Mouse (Mus musculus) forebrain, embryonic 10.5 days (tissue): ENCODE results near the gene Rnf224. TPM values are rescaled to one million over a fixed set of nuclear protein-coding genes. Genes with fewer than 3 reads are reported as not detected.

Source experiments
- DNase-seq: peaks from one replicate; pipeline ENCODE4 v3.0.0-alpha.2; 2017; ENCODE audit warnings: low spot score; ENCODE audit errors: extremely low spot score
- H3K27ac ChIP-seq: fragments of 300-500 bp; sonication (generic); 2 replicates; pipeline ENCODE4 v1.5.1; 2016; ENCODE audit warnings: mild to moderate bottlenecking
- H3K27me3 ChIP-seq: fragments of 300-500 bp; sonication (generic); 2 replicates; pipeline ENCODE4 v1.6.1; 2016; ENCODE audit warnings: mild to moderate bottlenecking; ENCODE audit not compliant: poor library complexity, severe bottlenecking
- H3K36me3 ChIP-seq: fragments of 300-500 bp; sonication (generic); replicated peaks from 2 replicates; pipeline ENCODE4 v1.6.1; 2016; ENCODE audit warnings: mild to moderate bottlenecking, moderate library complexity
- H3K4me1 ChIP-seq: fragments of 300-500 bp; sonication (generic); 2 replicates; pipeline ENCODE4 v1.6.1; 2016
- H3K4me3 ChIP-seq: fragments of 300-500 bp; sonication (generic); 2 replicates; pipeline ENCODE4 v1.5.1; 2016; ENCODE audit warnings: mild to moderate bottlenecking, moderate library complexity
- H3K9me3 ChIP-seq: fragments of 300-500 bp; sonication (generic); 2 replicates; pipeline ENCODE4 v1.6.1; 2016; ENCODE audit warnings: mild to moderate bottlenecking, moderate library complexity
- WGBS: fragments of 180-500 bp; shearing (Covaris S2); methylation state at CpG from one replicate; pipeline ENCODE4 v1.1.7; 2016; 5-methylcytosine and 5-hydroxymethylcytosine counted together
- polyA plus RNA-seq: library from polyadenylated mRNA; unstranded; fragments of >200 nt; fragmentation: Nextera tagmentation; extraction: Ambion mirVana; gene quantifications from 2 replicates; pipeline ENCODE4 v1.2.1, GENCODE M21; 2016

The Rnf224 gene
- polyA plus RNA-seq, 1 experiment from 2014 or later: not detected

- no peak for DNase-seq
- Histone ChIP-seq H3K4me1 (peaks cover 45% of the 10 kb centered on the region), H3K27me3 (peaks cover 45% of the 10 kb centered on the region), H3K9me3 (no peaks in the 10 kb centered on the region), H3K36me3 (peaks cover 26% of the 10 kb centered on the region), H3K4me3 (peak overlapping the region; percentile 38), H3K27ac (peak overlapping the region; percentile 22; the same call in 1 of the 2 replicates)
- 19% methylated on average over 55 of the region's 55 CpGs for WGBS
Measured at GRCm38 (mm10) chr2:25195211-25196156, 41.1 kb downstream of the Rnf224 start.

- DNase-seq: no peak
- WGBS: 85% methylated on average over 17 of the region's 17 CpGs
- H3K4me3 ChIP-seq: 0 out of 2 replicates have a peak overlapping the region, but pooled peaks have one; percentile 38
- H3K27ac ChIP-seq: no peak overlapping the region
- peaks cover 45% of the 10 kb centered on the region for H3K27me3 ChIP-seq
- peaks cover 18% of the 10 kb centered on the region for H3K36me3 ChIP-seq
- H3K9me3 ChIP-seq: no peaks in the 10 kb centered on the region
- peaks cover 45% of the 10 kb centered on the region for H3K4me1 ChIP-seq
Measured at GRCm38 (mm10) chr2:25194486-25195171, 42.0 kb downstream of the Rnf224 start.

DNA sequence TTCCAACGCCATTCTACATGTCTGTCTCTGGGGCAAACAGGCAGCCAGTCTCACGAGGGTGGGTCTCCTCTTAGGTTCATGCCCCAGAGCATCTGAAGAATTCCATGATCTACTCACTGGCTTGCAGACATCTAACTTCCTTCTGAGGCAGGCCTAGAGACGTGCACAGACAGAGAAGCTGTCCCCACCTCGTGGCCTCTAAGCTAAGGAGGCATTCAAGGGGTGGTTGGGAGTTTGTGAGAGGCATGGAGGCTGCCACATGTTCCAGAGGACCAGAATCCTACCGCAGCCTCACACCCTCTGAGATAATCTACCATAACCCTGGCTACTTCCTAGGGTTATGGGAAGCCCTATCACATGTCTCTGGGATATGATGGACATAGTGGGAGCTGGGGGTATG lies 42.6 kb downstream of the Rnf224 start:
- 80% methylated on average over 5 of the region's 5 CpGs for whole genome bisulfite sequencing
- Histone ChIP-seq H3K9me3 (no peaks in the 10 kb centered on the region), H3K4me1 (peaks cover 45% of the 10 kb centered on the region), H3K27ac (no peak overlapping the region), H3K27me3 (peaks cover 45% of the 10 kb centered on the region), H3K36me3 (peaks cover 12% of the 10 kb centered on the region), H3K4me3 (no peak overlapping the region)
- DNase-seq: no peak

DNA sequence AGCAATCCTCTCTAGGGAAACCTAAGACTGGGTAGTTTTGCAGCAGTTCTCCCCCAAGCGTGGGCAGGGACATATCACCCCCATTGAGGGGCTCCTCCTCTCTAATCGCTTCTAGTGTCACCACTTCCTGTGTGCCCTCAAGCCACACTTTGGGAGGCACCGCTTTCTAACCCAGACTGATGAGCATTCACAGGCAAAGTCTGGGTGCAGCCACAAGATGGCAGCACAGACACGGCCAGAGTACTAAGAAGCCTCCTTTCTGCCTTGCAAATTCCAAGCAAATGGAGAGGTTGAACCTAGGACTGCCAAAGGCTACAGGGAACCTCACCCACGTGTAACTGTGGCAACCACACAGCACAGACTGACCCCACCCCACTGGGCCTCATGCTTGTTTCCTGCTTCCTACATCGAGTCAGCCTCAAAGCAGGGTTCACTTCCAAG lies 43.2 kb downstream of the Rnf224 start:
- Histone ChIP-seq H3K27me3 (peaks cover 45% of the 10 kb centered on the region), H3K36me3 (peaks cover 6% of the 10 kb centered on the region), H3K9me3 (no peaks in the 10 kb centered on the region), H3K4me1 (peaks cover 45% of the 10 kb centered on the region), H3K27ac (no peak overlapping the region), H3K4me3 (no peak overlapping the region)
- WGBS: 5% methylated on average over 6 of the region's 6 CpGs
- DNase-seq: peak; percentile 84

GRCm38 (mm10) chr2:25187841-25188240 lies 48.7 kb downstream of the Rnf224 start:
- WGBS: 88% methylated on average over 6 of the region's 6 CpGs
- H3K27me3 ChIP-seq: peaks cover 30% of the 10 kb centered on the region
- DNase-seq: no peak
- H3K4me3 ChIP-seq: no peak overlapping the region
- peaks cover 42% of the 10 kb centered on the region for H3K4me1 ChIP-seq
- H3K27ac ChIP-seq: no peak overlapping the region
- peaks cover 19% of the 10 kb centered on the region for H3K36me3 ChIP-seq
- H3K9me3 ChIP-seq: no peaks in the 10 kb centered on the region

- WGBS: 33% methylated on average over 5 of the region's 5 CpGs
- Histone ChIP-seq H3K27ac (peak overlapping the region; percentile 96), H3K9me3 (no peaks in the 10 kb centered on the region), H3K4me3 (peak overlapping the region; percentile 84), H3K27me3 (peaks cover 35% of the 10 kb centered on the region), H3K36me3 (peaks cover 19% of the 10 kb centered on the region), H3K4me1 (peaks cover 53% of the 10 kb centered on the region)
- DNase-seq: no peak
Measured at GRCm38 (mm10) chr2:25186575-25186930, 50.0 kb downstream of the Rnf224 start.

DNA sequence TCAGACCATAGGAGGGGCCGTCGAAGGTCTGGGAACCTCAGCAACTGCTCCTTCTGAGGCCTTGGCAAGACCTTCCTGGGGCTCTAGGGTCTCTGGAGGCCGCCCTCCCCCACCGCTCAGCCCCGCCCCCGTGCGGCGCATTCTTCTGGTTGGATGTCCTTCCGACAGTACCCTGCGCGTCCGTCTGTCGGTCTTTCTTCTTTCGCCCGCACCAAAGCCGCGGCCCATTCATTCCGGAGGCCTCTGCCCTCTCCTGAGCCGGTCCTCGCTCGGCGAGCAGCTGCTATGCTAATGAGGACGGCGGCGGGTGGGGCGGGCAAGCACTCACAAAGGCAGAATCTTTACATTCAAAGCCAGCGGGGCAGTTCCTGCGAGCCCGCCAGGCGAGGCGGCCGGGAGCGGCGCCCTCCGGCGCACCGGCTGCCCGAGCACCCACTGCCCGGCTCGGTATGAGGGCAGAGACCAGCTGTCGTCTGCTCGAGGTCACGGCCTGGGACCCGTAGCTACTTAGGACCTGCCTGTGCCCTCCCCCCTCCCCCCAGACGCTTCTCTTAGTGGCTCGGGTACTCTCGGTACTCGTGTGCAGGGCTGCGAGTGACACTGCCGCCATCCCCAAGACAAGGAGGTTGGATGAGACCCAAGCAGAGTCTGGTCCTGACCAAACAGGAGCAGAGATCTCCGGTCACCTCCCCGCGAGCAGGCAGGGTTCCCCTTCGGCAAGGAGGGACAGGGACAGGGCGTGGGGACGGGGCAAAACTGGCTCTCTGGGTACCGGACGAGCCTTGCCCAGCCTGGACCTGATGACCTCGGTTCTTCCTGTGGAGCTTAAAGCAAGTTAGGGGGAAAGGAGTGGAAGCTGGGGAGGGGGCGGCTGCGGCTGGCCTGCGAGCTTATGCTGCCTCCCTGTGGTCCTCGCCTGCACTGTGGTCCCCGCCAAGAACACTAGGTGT lies 50.7 kb downstream of the Rnf224 start:
- Histone ChIP-seq H3K4me3 (peak overlapping the region; percentile 84), H3K4me1 (peaks cover 59% of the 10 kb centered on the region), H3K27ac (peak overlapping the region; percentile 96), H3K9me3 (no peaks in the 10 kb centered on the region), H3K36me3 (peaks cover 19% of the 10 kb centered on the region), H3K27me3 (peaks cover 42% of the 10 kb centered on the region)
- DNase-seq: peak; percentile 93
- WGBS: under 1% methylated on average over 64 of the region's 64 CpGs

- H3K27ac ChIP-seq: peak overlapping the region; percentile 96
Measured at GRCm38 (mm10) chr2:25184496-25184895, 52.1 kb downstream of the Rnf224 start.

More at GRCm38 (mm10) chr2:25184496-25184895, 52.1 kb downstream of the Rnf224 start:
- Histone ChIP-seq H3K4me1 (peaks cover 73% of the 10 kb centered on the region), H3K9me3 (no peaks in the 10 kb centered on the region), H3K4me3 (peak overlapping the region; percentile 84), H3K27me3 (peaks cover 55% of the 10 kb centered on the region), H3K36me3 (peaks cover 19% of the 10 kb centered on the region)
- no peak for DNase-seq
- WGBS: 96% methylated on average over 7 of the region's 7 CpGs

Other genes with a start within 250 kb of the Rnf224 start
- 62.7 and 64.7 TPM in 2 replicates for gene Nsmf, start 182.4 kb downstream of the Rnf224 start, polyA plus RNA-seq
- gene Entpd8, start 156.5 kb downstream of the Rnf224 start, polyA plus RNA-seq: not detected in 2 replicates
- gene Noxa1, start 141.6 kb downstream of the Rnf224 start, polyA plus RNA-seq: 0.26 and 0.29 TPM in 2 replicates
- gene Nrarp, start 56.0 kb downstream of the Rnf224 start, polyA plus RNA-seq: 37.4 and 40.7 TPM in 2 replicates
- 1.3 and 1.5 TPM in 2 replicates for gene Tor4a, start 39.9 kb downstream of the Rnf224 start, polyA plus RNA-seq
- 128 and 130 TPM in 2 replicates for gene Nelfb, start 25.3 kb downstream of the Rnf224 start, polyA plus RNA-seq
- gene Stpg3, start 22.1 kb downstream of the Rnf224 start, polyA plus RNA-seq: not detected in 2 replicates
- gene Fam166a, start 18.0 kb downstream of the Rnf224 start, polyA plus RNA-seq: 0.67 and 0.80 TPM in 2 replicates
- gene Tubb4b, start 12.1 kb downstream of the Rnf224 start, polyA plus RNA-seq: 736 and 780 TPM in 2 replicates
- not detected in 2 replicates for gene Slc34a3, start 2.4 kb downstream of the Rnf224 start, polyA plus RNA-seq
- gene Rnf208, start 5.5 kb upstream of the Rnf224 start, polyA plus RNA-seq: 23.3 and 26.5 TPM in 2 replicates
- 0.18 and 0.22 TPM in 2 replicates for gene Cysrt1, start 5.7 kb upstream of the Rnf224 start, polyA plus RNA-seq
- gene AL732309.1, start 10.1 kb upstream of the Rnf224 start, polyA plus RNA-seq: 6.9 and 7.0 TPM in 2 replicates
- 15.9 and 17.9 TPM in 2 replicates for gene Tmem203, start 18.7 kb upstream of the Rnf224 start, polyA plus RNA-seq
- 6.5 and 8.3 TPM in 2 replicates for gene Tprn, start 25.8 kb upstream of the Rnf224 start, polyA plus RNA-seq
- 231 and 247 TPM in 2 replicates for gene Ssna1, start 35.7 kb upstream of the Rnf224 start, polyA plus RNA-seq
- gene Anapc2, start 35.7 kb upstream of the Rnf224 start, polyA plus RNA-seq: 136 and 142 TPM in 2 replicates
- not detected in 2 replicates for gene Tmem210, start 51.4 kb upstream of the Rnf224 start, polyA plus RNA-seq
- not detected in 2 replicates for gene Lrrc26, start 53.1 kb upstream of the Rnf224 start, polyA plus RNA-seq
- gene Grin1, start 82.4 kb upstream of the Rnf224 start, polyA plus RNA-seq: 0.87 and 1.3 TPM in 2 replicates
- gene Man1b1, start 95.6 kb upstream of the Rnf224 start, polyA plus RNA-seq: 53.5 and 58.9 TPM in 2 replicates
- gene Dpp7, start 119.6 kb upstream of the Rnf224 start, polyA plus RNA-seq: 17.6 and 21.8 TPM in 2 replicates
- 7.3 and 7.9 TPM in 2 replicates for gene Uap1l1, start 128.9 kb upstream of the Rnf224 start, polyA plus RNA-seq
- 93.7 and 96.1 TPM in 2 replicates for gene Sapcd2, start 135.5 kb upstream of the Rnf224 start, polyA plus RNA-seq
- 0.11 TPM in 1 of 2 replicates, not detected in the other for gene Entpd2, start 159.1 kb upstream of the Rnf224 start, polyA plus RNA-seq
- gene Npdc1, start 162.6 kb upstream of the Rnf224 start, polyA plus RNA-seq: 53.4 and 62.2 TPM in 2 replicates
- gene Fut7, start 186.5 kb upstream of the Rnf224 start, polyA plus RNA-seq: not detected in 2 replicates
- 8.8 and 9.0 TPM in 2 replicates for gene Abca2, start 191.9 kb upstream of the Rnf224 start, polyA plus RNA-seq
- gene Clic3, start 220.1 kb upstream of the Rnf224 start, polyA plus RNA-seq: 0.57 TPM in 2 replicates
- gene Paxx, start 224.3 kb upstream of the Rnf224 start, polyA plus RNA-seq: 12.4 and 15.5 TPM in 2 replicates
- 0.31 TPM in 1 of 2 replicates, not detected in the other for gene Ptgds, start 233.3 kb upstream of the Rnf224 start, polyA plus RNA-seq